Mouse (Mus musculus) kidney, adult 11 months (tissue): ENCODE measurements around the gene Samsn1.
"Not testable (repeated sequence)": the region's sequence is repeated elsewhere in the genome, so short reads cannot be mapped to it uniquely, and the experiment has no call there.

ENCODE experiments used
- DNase-seq: peaks from one replicate; pipeline ENCODE4 v3.0.0; 2022

Gene Samsn1

DNA sequence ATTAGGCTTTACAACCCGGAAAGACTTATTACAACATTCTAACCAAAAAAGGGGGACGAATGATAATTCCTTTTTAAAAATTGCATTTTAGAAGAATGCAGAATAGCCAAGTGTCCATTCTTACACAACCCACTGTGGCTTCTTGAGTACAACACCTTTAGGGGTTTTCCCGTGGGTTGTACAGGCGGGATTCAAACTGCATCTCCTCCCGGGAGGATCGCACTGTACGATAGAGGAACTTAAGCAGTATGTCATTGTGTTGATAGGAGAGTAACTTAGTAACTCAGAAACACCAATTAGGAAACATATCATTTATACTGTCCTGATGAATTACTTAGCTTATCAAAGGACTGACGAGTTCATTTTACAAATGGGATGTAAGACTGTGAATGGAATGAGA is 149.8 kb downstream of the Samsn1 start:
- no peak for DNase-seq

DNA sequence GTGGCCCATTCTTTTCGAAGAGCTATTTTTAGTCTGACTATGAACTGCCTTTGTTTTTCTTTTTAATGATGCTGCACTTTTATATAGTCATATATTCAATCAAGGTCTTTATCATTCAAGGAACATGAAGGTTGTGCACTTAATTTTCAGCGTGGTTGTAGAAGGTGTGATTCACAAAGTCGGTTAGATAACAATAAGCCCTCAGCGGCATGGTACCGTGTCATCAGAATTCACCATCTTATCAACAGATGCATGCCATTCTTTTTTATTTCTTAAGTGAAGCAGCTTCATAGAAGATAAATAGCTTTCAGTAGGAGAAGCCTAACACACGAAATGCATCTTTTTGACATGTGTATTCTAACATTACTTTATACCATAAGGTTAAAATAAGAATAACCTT is 154.7 kb downstream of the Samsn1 start:
- no peak for DNase-seq

DNA sequence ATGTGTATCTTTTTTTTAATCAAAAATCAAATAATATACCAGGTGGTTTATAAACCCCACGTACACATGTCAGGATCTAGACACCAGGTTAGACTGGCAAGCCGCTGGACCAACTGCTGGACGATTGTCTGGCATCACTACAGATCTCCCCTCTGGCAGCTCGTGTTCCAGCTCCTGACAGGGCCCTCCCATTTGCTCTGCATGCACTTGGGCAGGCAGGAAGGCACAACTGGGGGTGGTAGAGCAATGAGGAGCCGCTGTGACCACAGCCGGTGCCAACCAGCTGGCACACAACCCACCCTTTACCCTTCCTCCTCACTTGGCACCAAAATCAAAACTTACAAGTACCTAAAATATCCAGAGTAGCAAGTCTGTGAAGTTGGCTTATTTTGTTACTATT is 156.6 kb downstream of the Samsn1 start:
- no peak for DNase-seq

DNA sequence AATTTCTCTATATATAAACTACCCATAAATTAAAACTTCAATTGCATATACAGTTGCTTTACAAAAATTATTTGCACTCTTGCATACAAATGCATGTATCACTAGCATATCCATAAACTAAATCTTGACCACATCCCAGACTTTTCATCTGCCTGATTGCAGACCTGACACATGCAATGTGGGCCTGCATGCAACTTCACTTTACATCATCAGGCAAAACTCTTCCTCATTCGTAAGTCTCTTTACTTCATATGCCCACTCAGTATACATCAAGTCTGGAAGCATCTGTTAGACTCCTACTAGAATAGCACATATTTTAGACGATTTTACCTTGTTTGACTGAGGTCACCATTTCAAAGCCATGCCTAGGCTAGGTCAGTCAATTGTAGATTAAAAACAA is 157.4 kb downstream of the Samsn1 start:
- no peak for DNase-seq

DNA sequence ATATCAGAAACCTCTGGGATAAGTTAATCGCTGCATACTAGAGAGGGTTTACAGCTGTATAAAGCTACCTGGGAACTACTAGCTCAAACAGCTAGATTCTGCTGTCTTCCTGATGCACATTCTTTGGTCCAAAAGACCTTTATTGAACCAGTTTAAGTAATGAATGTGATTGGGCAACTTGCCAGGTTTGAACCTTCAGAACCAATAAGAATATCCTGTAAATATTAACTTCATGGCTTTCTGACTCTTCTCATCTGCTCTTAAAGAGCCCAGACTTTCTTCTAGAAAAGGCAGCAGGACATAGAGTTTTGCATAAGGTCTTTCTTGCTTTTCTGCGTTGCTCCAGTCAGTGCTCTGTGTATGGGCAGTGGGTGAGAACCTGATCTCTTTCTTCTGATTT is 165.7 kb downstream of the Samsn1 start:
- no peak for DNase-seq

DNA sequence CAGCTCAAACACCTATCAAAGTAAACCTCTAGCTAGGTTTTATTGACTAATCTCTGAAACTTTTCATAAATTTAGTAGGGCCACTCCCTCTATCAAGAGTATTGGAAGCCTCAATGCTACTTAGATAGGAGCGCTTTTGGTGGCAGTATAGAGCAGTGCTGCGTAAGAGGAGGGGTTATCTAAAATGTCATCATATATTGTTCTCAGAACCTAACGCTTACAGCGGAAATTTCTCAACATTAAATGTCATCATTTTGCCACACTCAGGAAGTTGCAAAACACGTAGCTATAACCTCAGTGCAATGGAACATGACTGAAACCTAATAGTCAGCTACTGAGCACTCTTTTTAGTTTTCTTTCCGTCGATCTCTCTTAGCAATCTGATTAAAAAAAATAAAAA is 166.7 kb downstream of the Samsn1 start:
- no peak for DNase-seq

DNA sequence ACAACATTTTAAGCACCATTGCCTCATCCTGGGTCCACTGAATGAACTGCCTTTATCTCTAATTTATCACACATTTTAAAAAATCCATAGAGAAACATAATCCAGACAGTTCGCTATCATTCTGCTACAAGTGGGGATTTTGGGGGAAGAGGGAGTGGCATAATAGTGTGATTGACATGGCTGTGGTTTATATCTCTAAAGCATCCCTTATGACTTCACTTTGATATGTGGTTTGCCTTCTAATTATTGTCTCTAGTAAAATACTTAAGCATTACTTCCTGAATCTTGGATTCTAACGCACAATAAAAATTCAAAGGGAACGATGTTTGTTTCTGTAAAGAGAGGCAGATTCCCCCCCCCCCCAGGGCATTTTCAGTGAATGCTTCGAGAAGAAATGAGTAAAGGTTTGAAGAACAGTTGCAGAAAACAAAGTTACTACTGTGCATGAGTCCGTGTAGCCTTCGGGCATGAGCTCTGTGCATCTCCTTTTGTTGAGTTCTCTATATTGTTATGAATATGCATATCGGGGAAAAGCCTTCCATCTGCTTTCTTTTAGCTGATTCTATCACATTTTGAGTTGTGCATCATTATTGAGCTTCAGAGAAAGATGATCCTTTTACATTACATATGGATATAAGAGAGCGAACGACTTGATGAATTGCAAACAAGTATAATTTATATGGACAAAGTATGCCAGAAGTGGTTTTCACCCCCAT is 168.4 kb downstream of the Samsn1 start:
- no peak for DNase-seq

DNA sequence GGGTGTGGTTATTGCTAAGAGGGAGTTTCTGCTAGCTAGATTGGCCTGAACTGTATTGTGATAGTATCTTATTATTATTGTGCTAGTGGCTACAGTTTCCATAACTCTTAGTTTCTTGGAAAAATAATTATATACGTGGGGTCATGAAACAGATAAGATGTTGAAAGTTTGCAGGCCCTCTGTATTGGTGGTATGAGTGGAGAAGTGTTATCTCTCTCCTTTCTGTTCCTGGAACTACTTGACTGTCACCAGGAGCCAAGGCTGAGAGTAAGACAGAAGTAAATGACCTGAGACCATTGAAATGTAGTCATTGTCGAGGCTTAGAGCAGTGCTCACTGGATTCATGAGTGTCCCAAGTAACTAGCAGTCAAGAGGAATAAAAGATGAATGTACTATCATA is 169.6 kb downstream of the Samsn1 start:
- no peak for DNase-seq

DNA sequence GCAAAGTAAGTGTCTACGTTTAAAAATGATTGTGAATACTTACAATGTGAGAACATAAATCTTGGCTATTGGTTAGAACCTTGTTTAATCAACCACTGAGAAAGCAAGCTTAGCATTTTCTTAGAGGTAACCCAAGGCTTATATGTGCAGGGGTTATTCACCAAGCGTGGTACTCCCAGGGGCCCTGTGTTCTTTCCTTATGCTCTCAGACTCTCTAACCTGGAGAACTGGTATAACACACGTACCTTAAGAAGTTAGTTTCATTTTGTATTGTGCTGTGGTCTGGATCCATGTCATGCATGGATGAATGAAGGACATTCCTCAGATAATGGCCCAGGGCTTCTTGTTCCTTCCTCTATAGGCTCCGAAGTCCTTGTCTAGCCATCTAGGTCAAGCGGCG is 173.0 kb downstream of the Samsn1 start:
- DNase-seq = no peak

DNA sequence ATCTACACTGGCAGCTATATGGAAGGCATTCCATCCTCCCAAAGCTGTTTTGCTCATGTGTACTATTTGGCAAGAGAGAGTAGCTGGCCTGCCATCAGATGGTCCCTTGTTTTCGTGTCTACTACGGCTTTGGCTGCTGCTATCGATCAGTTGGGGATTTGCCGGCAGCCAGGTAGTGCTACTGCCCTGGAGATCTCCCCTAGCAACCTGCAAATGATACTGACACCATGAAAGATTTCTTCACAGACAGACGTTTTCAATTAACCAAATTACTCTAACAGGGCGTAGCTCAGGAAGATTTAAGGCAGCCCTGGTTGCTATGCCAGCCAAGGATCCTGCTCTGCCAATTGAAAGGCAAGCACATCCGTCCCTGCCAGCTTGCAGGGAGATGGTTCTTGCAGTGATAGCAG is 178.4 kb downstream of the Samsn1 start:
- no peak for DNase-seq

DNA sequence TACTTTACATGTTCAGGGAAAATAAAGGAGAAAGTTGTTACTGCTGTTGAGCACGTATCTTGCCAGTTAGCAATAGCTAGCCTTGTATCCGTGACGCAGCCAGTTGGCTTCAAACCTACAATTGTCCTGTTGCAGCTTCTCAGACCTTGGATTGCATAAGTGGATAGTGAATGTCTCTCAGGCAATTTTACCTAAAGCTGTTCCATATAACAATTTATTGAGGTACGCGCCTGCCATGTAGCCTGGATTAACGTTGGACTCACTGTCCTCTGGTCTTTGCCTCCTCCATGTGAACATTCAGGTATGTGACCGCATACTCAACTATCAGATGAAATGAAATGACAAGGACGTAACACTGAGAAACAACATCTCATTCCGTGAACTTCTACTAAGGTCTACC is 179.1 kb downstream of the Samsn1 start:
- no peak for DNase-seq

DNA sequence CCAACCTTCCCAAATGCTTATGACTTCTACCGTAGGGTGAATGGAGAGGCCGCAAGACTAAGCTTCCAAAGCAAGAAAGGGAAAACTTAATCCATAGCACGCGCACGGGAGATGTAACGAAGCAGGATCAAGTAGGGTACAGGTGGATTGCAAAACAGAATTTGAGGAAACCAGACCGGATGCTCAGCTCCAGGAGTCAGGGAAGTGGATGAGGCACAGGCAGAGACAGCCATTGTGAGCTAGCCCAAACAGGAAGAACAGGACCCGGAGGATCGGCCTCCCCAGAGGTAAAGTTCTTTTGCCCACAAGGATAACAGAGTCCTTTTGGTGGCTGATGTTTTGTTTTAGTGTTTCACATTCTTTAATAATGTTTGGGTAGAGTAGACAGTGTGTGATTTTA is 179.5 kb downstream of the Samsn1 start:
- DNase-seq = no peak

DNA sequence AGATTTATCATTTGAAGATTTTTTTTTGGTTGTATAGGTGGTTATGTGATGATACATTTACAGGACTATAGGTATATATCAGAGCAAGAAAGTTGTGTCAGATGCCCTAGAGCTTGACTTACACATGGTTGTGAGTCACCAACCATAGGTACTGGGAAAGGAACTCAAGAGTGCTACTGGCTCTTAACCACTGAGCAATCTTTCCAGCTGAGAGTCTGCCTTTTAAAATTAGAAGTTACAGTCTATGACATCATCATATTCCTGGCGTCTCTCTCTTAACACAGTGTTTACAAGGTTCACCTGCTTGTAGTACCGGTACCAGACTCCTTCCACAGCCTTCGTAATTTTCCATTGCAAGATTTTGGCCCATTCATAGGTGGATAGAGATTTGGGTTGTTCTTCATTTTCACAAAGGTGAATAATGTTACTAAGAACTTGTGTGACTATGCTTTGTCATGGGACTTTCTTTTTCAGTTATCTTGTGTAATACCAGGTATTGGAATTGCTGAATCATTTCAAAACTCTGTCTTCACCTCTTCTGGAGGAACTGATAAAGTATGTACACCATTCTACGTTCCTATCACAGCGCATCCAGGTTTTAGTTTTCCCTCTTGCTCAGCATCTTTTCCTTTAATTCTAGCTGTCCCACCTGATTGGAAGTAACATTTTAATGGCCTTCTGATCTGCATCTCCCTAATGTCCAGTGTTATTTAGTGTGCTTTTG is 184.2 kb downstream of the Samsn1 start:
- DNase-seq = no peak

DNA sequence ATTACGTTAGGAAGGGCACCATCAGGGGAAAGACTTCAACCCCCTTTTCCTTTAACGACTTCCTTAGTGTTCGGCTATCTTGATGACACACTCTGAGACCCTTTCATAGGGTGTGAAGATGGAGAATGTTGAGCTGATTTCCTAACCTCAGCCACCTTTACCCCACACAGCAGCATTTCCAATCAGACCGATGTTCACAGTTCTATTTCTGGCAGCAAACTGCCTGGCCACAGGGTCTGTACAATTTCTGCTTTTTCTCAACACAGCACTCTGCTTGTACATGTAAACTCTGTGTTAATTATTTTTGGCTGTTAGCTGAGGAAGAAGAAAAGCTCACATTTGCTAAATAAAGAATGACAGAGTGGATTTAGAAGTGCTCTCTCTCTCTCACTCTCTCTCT is 190.7 kb downstream of the Samsn1 start:
- DNase-seq = no peak

DNA sequence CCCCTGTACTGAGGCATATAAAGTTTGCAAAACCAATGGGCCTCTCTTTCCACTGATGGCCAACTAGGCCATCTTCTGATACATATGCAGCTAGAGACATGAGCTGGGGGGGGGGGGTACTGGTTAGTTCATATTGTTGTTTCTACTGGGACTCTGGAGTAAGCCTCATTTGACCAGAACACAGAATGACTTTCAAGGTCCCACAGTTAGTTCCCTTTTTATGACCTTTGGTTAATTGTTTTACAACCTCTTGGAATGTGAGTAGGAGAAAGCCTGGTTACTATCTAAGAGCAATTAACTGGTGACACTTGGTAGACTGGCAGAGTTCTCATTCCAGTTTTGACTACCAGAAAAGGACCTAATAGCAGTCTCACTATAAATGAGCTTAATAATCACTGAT is 195.1 kb downstream of the Samsn1 start:
- not testable (repeated sequence) for DNase-seq

DNA sequence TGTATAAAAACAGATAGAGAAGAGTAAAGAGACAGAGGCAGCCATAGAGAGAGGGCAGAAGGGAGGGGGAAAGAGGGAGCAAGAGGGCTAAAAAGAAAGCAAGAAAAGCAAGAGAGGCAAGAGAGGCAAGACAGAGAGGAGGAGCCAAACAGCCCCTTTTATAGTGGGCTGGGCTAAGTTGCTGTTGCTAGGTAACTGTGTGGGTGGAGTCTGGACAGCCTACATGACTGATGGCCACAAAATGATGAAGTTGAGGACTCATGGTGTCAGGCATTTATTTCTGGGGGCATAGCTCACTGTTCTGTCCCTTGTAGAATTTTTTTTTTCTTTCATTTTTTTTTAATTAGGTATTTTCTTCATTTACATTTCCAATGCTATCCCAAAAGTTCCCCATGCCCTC is 195.6 kb downstream of the Samsn1 start:
- no peak for DNase-seq

DNA sequence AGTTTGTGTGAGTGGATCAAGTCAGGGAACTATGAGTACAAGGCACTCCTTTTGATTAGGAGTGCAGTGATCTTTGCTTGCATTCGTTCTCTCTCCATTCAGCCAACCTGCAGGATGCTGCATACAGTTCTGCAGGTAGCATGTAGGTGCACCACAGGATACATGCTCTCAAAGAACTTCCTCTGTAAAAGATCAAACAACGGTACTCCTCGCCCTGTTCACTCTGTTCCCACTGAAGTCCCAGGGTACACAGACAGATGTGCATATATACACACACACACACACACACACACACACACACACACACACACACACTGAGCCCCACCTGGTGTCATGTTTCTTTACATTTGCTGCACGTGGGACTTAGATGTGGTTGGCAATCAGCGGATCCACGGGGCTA is 198.9 kb downstream of the Samsn1 start:
- no peak for DNase-seq

DNA sequence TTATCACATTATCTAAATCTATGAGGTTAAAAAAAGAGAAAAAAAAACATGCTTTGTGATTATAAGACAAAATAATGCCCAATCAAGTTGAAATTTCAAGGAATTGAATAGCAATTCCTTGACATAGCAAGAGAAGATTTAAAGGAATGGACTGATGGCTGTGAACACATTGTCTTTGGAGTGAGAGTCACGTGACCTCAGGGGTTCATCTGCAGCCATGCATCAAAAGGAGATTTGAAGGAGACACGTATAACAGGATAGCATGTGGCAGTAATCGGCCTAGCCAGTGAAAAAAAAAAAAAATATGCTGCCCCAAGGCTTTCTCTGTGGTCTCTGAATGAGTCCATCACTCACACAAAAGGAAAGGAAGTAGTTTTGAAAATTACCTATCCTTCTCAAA is 201.1 kb downstream of the Samsn1 start:
- DNase-seq = no peak
